Mouse (Mus musculus) bone marrow macrophage, adult 2 months (primary cell): ENCODE measurements around the gene Slc25a34. TPM values are rescaled to one million over a fixed set of nuclear protein-coding genes. Genes with fewer than 3 reads are reported as not detected.
A peak's percentile ranks its signal among the peaks of the same experiment; 100 is the strongest.

Source experiments
- H3K27ac ChIP-seq: 2 replicates; pipeline ENCODE4 v1.5.1; 2012; ENCODE audit warnings: low read depth, low read length; ENCODE audit not compliant: insufficient read depth
- H3K4me1 ChIP-seq: 2 replicates; pipeline ENCODE4 v1.6.1; 2012; ENCODE audit warnings: low read length; ENCODE audit not compliant: control insufficient read depth, insufficient read depth
- H3K4me3 ChIP-seq: 2 replicates; pipeline ENCODE4 v1.5.1; 2012; ENCODE audit warnings: mild to moderate bottlenecking, low read length, moderate library complexity; ENCODE audit not compliant: insufficient read depth
- CTCF ChIP-seq: IDR thresholded peaks from 2 replicates; pipeline ENCODE4 v1.5.1; 2012; ENCODE audit warnings: low read depth, mild to moderate bottlenecking, low read length, moderate library complexity
- POLR2A ChIP-seq: IDR thresholded peaks from 2 replicates; pipeline ENCODE4 v1.6.1; 2012; ENCODE audit warnings: mild to moderate bottlenecking, low read depth, low read length, borderline replicate concordance
- polyA plus RNA-seq: library from polyadenylated mRNA; stranded (reverse); fragments of >200 nt; gene quantifications from 2 replicates; pipeline ENCODE4 v1.2.4, GENCODE M21; 2012; ENCODE audit not compliant: missing spikeins, insufficient read depth, insufficient read length

Gene Slc25a34
- polyA plus RNA-seq, 1 experiment: 0.48 TPM

DNA sequence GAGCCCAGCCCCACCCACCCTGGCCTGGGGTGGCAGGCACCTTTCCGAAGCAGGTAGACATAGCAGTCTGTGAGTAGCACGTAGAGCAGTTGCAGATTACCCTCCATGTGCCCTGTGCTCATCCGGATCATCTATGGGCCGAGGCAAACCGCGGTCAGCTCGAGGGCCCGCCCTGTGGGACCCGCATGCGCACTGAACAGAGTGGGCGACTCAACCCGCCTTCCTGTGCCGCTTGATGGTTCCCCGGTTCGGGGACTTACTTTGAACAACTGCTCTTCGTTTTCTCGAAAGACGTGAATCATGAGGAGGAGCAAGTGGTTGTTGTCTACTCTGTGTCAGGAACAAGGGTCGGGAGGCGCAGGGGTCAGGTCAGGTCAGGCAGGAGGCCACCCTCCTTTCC is 7.6 kb upstream of the Slc25a34 start:
- Histone ChIP-seq H3K27ac (no peak overlapping the region), H3K4me3 (no peak overlapping the region)
- no peak for TF ChIP-seq CTCF
- TF ChIP-seq POLR2A: no peak

DNA sequence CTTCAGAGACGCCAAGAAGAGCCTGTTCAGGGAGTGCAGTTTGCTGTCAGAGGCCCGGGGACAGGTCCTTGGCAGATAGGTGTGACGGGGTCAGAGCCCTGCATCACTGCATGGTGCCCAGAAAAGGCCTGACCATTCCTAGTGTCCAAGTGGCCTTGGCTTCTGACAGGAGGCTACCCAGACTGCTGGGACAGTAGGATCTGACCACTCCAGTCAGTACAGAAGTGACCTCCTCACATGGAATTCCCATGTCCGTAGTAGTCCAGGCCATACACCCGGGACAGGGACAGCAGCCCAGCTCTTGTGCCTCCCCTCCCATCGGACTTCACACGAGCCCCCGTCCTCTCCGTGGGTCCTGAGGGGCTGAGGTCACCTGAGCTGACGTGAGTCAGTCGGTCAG is 6.4 kb upstream of the Slc25a34 start:
- peaks cover 3% of the 10 kb centered on the region; the same call in 1 of the 2 replicates for H3K4me1 ChIP-seq
- no peak overlapping the region for H3K4me3 ChIP-seq
- H3K27ac ChIP-seq: no peak overlapping the region
- no peak for TF ChIP-seq CTCF

More for the DNA sequence above, 7.6 kb upstream of the Slc25a34 start:
- no peaks in the 10 kb centered on the region for H3K4me1 ChIP-seq

DNA sequence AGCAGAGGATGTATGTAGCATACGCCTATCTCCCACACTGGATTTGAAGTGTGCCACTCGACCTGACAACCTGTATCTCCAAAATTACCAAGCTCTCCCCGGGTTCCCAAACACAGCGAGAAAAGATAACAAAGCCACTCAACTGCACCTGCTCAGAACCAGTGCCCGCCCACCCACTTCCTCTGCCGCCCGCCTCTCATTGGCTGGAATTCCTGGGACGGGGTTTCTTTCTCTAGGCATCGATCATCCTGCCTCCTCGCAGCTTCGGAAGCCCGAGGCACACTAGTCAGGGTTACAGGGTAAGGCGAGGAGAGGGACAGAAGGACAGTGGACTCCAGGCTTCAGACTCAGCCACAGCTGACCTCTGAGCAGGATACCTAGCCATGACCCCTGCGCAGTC is 5.0 kb upstream of the Slc25a34 start:
- Histone ChIP-seq H3K4me3 (no peak overlapping the region), H3K27ac (no peak overlapping the region), H3K4me1 (peaks cover 17% of the 10 kb centered on the region)
- no peak for TF ChIP-seq POLR2A
- TF ChIP-seq CTCF: no peak

DNA sequence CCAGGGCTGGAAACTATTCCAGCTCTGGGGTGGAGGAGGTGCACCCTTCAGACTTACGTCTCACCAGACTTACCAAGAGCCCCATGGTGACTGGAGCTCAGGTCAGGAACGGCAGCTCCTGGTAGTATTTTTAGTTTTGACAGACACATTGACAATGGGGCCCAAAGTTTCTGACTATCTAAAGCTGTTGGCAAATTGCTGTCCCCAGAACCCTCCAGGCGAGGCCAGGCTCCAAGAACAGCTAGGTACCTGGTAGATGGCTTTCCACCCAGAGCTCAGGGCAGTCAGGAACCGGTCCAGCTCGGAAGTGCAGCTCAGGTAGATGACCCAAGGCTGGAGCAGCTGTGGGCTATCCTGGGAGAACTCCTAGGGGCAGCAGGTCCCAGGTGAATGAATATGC is 3.9 kb upstream of the Slc25a34 start:
- H3K27ac ChIP-seq: no peak overlapping the region
- H3K4me3 ChIP-seq: no peak overlapping the region
- no peak for TF ChIP-seq CTCF
- no peak for TF ChIP-seq POLR2A
- H3K4me1 ChIP-seq: peaks cover 20% of the 10 kb centered on the region

DNA sequence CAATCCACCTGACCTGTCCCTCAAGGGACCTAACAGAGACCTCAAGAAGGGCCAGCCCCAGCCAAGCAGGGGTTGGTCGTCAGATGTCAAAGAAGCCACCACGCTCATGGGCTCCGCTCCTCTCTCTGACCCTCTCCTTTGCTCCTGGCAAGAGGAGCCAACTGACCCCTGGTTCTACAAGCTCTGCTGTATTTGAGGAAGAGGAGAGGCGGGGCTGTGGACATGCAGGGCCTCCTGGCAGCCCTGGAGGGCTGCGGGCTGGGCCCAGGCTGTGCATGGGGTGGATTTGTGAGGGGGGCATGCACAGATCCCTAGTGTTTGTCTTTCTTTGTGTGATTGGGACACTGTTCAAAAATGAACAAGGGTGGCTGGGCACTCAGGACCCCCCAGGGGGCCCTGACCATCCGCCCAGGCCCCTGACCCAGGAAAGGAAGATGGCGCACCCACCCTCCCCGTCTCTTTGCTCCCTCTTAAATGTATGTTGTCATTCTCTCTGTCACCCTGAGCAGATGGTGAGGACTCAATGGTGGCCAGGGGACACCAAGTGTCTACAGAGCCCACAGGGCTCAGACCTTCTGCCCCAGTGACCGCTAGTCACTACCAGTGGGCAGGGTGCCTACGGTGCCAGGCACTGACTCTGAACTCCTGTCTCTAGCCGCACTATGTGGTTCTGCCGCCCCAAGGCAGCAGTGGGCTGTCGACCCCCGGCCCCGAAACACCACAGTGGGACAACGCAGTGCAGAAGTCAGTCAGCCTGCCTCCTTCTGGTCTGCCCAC is 2.3 kb upstream of the Slc25a34 start:
- no peak overlapping the region for H3K27ac ChIP-seq
- TF ChIP-seq CTCF: no peak
- TF ChIP-seq POLR2A: no peak
- peaks cover 24% of the 10 kb centered on the region for H3K4me1 ChIP-seq
- no peak overlapping the region for H3K4me3 ChIP-seq

DNA sequence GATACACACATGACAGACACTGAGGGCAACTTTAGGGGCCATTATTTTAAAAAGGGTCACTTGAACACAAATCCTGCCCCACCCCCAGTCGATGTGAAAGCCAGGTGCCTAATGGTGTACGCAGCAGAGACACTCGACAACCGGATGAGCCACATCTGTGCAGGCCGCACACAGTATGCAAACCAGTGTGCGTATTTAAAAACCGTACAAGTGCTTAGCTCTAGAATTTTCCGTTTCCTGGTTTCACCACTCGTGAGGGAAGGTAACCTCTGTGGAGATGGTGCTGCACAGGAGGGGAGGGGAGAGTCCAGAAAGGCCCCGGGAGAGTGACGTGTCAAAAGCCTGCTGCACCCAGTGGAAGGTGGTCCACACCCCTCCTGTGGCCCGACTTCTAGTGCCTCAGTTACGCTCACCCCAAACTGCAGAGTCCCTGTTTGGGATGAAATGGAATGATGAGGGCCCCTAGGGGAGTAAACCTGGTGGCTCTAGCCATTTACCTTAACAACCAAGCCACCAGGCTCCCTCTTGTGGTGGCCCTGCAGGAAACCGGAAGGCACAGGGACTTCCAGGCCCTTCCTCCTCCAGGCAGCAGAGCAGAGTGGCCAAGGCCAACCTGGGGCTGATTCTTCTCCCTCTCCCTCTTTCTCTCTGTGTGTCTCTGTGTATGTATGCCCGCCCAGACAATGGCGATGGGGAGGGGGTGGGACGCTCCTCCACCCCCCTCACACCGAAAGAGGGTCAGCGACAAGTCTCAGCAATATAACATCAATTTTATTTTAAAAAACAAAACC is 1.6 kb upstream of the Slc25a34 start:
- Histone ChIP-seq H3K4me1 (peaks cover 24% of the 10 kb centered on the region), H3K27ac (no peak overlapping the region), H3K4me3 (no peak overlapping the region)
- TF ChIP-seq POLR2A: no peak
- TF ChIP-seq CTCF: peak; percentile 48

DNA sequence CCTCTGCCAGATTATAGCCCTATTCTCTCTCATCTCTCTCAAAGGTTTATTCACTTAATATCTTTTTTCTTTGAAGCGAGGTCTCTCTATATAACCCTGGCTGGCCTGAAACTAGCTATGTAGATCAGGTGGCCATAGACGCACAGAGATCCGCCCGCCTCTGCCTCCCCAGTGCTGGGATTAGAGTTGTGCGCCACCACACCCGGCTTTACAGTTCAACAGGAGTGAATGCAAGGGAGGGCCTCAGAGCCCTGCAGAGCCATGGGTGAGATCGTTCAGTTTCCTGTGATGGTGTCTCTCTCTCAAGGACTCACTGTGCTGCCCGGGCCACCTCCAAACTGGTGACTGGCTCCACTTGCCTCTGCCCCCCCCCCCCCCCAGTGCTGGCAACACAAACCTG is 513 bp upstream of the Slc25a34 start:
- H3K27ac ChIP-seq: no peak overlapping the region
- no peak for TF ChIP-seq CTCF
- TF ChIP-seq POLR2A: no peak
- no peak overlapping the region for H3K4me3 ChIP-seq
- H3K4me1 ChIP-seq: peaks cover 29% of the 10 kb centered on the region

DNA sequence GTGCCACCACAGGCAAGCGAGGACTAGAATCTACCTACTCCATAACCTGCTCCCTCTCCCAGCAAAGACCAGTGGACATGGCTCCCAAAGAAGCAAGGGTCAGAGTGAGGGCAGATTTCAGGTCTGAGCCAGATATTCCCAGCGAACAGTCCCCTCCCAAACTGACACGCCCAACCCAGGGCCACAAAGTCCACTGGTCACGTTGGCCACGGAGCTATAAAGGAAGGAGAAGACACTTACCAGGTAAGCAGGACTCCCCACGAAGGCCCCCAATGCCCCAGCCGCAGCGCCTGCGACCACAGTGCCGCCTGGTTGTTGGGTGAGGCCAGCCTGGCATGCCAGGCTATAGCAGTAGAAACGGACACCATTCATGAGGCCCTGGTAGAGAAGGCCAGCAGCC is 584 bp downstream of the Slc25a34 start:
- Histone ChIP-seq H3K27ac (no peak overlapping the region), H3K4me1 (peaks cover 36% of the 10 kb centered on the region), H3K4me3 (no peak overlapping the region)
- TF ChIP-seq POLR2A: no peak
- no peak for TF ChIP-seq CTCF

DNA sequence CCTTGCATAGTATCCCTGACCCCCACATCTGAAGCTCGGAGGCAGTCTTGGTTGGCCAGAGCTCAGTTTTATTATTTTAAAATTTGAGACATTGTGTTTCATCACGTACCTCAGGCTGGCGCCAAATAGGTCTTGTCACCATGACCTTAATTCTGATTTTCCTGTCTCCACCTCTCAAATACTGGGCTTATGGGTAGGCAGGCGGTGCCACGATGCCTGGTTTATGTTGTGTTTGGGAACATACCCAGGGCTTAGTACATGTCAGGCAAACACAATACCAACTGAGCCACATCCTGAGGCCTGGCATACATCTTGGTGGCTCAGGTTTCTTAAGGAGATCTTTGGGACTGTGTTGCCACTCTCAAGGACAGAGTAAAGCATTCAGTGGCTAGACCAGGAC is 1.0 kb downstream of the Slc25a34 start:
- TF ChIP-seq CTCF: no peak
- no peak for TF ChIP-seq POLR2A
- Histone ChIP-seq H3K4me3 (no peak overlapping the region), H3K4me1 (peaks cover 36% of the 10 kb centered on the region), H3K27ac (no peak overlapping the region)

DNA sequence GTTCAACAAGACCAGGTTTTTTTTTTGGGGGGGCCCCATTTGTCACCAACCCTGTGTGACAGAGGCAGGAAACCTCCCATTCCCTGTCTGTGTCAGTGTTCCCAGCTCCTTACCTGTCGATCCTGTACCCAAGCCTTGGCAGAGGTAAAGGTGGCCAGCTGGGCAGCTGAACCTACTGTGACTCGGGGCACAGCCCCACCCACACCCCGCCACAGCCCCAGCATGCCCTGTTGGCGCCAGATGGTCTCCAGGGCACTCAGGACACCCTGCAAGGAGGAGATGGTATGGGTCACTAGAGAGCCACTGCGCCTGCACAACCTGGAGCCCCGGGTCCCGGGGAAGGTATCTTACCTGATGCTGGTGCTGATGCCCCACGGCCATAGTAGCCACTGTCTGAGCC is 1.5 kb downstream of the Slc25a34 start:
- Histone ChIP-seq H3K4me1 (peaks cover 36% of the 10 kb centered on the region), H3K27ac (no peak overlapping the region), H3K4me3 (no peak overlapping the region)
- TF ChIP-seq CTCF: no peak
- no peak for TF ChIP-seq POLR2A
